Mouse (Mus musculus): ENCODE results near the gene Rin1. TPM values are rescaled to one million over a fixed set of nuclear protein-coding genes. Genes with fewer than 3 reads are reported as not detected.

Rin1 gene
- polyA plus RNA-seq, 1 experiment from 2014 or later: 1.4 TPM

- no peak for ATAC-seq
- no peaks in the 10 kb centered on the region for H3K4me1 ChIP-seq (ENCODE audit: control insufficient read depth, insufficient read depth, low read length)
These were observed 1.2 kb downstream of the Rin1 start for GRCm38 (mm10) chr19:5051515-5051914.

GRCm38 (mm10) chr19:5052166-5052822 is 2.0 kb downstream of the Rin1 start:
- H3K27me3 ChIP-seq (replicated peaks; ENCODE audit: control insufficient read depth, insufficient read depth, low read length): peaks cover 33% of the 10 kb centered on the region
- 32% methylated on average over 25 of the region's 25 CpGs for WGBS

More at GRCm38 (mm10) chr19:5051515-5051914, 1.2 kb downstream of the Rin1 start:
- Histone ChIP-seq H3K27me3 (replicated peaks; ENCODE audit: control insufficient read depth, insufficient read depth, low read length) (peaks cover 33% of the 10 kb centered on the region), H3K4me2 (ENCODE audit: low read length) (no peak overlapping the region), H3K27ac (ENCODE audit: low read depth, low read length) (no peak overlapping the region), H3K9me3 (replicated peaks; ENCODE audit: control insufficient read depth, low read length) (no peaks in the 10 kb centered on the region), H3K36me3 (ENCODE audit: control insufficient read depth, insufficient read depth, low read length) (peaks cover 26% of the 10 kb centered on the region), H3K4me3 (ENCODE audit: low read depth, low read length) (no peak overlapping the region), H3K9ac (ENCODE audit: low read length) (peak overlapping the region; percentile 8; the same call in 1 of the 2 replicates)
- 30% methylated on average over 3 of the region's 3 CpGs for WGBS
- DNase-seq (ENCODE audit: low spot score): no peak

GRCm38 (mm10) chr19:5052853-5053252 is 2.6 kb downstream of the Rin1 start:
- H3K27ac ChIP-seq (ENCODE audit: low read depth, low read length): no peak overlapping the region
- ATAC-seq (no peak), DNase-seq (ENCODE audit: low spot score) (no peak)
- 66% methylated on average over 17 of the region's 17 CpGs for WGBS
- peaks cover 33% of the 10 kb centered on the region for H3K27me3 ChIP-seq (replicated peaks; ENCODE audit: control insufficient read depth, insufficient read depth, low read length)
- no peak overlapping the region for H3K9ac ChIP-seq (ENCODE audit: low read length)
- no peak overlapping the region for H3K4me3 ChIP-seq (ENCODE audit: low read depth, low read length)
- no peaks in the 10 kb centered on the region for H3K4me1 ChIP-seq (ENCODE audit: control insufficient read depth, insufficient read depth, low read length)
- no peak overlapping the region for H3K4me2 ChIP-seq (ENCODE audit: low read length)
- H3K9me3 ChIP-seq (replicated peaks; ENCODE audit: control insufficient read depth, low read length): no peaks in the 10 kb centered on the region
- peaks cover 13% of the 10 kb centered on the region for H3K36me3 ChIP-seq (ENCODE audit: control insufficient read depth, insufficient read depth, low read length)

More at GRCm38 (mm10) chr19:5052166-5052822, 2.0 kb downstream of the Rin1 start:
- no peak overlapping the region for H3K4me3 ChIP-seq (ENCODE audit: low read depth, low read length)
- H3K9me3 ChIP-seq (replicated peaks; ENCODE audit: control insufficient read depth, low read length): no peaks in the 10 kb centered on the region
- H3K36me3 ChIP-seq (ENCODE audit: control insufficient read depth, insufficient read depth, low read length): peaks cover 19% of the 10 kb centered on the region
- no peak for ATAC-seq
- H3K27ac ChIP-seq (ENCODE audit: low read depth, low read length): no peak overlapping the region
- no peaks in the 10 kb centered on the region for H3K4me1 ChIP-seq (ENCODE audit: control insufficient read depth, insufficient read depth, low read length)
- no peak for DNase-seq (ENCODE audit: low spot score)
- no peak overlapping the region for H3K9ac ChIP-seq (ENCODE audit: low read length)
- no peak overlapping the region for H3K4me2 ChIP-seq (ENCODE audit: low read length)

DNA sequence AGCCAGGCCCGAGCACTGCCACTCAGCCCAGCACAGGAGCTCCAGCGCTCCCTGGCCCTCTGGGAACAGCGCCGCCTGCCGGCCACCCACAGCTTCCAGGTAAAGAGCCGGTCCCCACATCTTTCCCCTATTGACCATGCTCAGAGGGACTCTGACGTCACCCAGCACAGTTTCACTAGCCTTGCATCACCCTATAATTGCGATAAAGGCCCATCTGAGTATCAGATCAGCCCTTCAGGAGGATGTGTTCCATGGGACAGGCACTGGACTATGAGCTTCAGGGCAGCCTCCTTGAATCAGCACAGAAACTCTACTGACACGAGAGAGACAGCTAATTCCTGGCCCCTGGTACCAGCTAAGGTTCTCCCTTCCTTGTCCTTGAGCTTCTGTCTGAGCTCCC is 3.6 kb downstream of the Rin1 start:
- no peaks in the 10 kb centered on the region for H3K4me1 ChIP-seq (ENCODE audit: control insufficient read depth, insufficient read depth, low read length)
- no peaks in the 10 kb centered on the region for H3K9me3 ChIP-seq (replicated peaks; ENCODE audit: control insufficient read depth, low read length)
- ATAC-seq (no peak), DNase-seq (ENCODE audit: low spot score) (no peak)
- H3K9ac ChIP-seq (ENCODE audit: low read length): no peak overlapping the region
- H3K4me2 ChIP-seq (ENCODE audit: low read length): no peak overlapping the region
- 20% methylated on average over 9 of the region's 9 CpGs for WGBS
- peaks cover 7% of the 10 kb centered on the region for H3K36me3 ChIP-seq (ENCODE audit: control insufficient read depth, insufficient read depth, low read length)
- no peak overlapping the region for H3K27ac ChIP-seq (ENCODE audit: low read depth, low read length)
- peaks cover 33% of the 10 kb centered on the region for H3K27me3 ChIP-seq (replicated peaks; ENCODE audit: control insufficient read depth, insufficient read depth, low read length)
- H3K4me3 ChIP-seq (ENCODE audit: low read depth, low read length): no peak overlapping the region

- ATAC-seq (peak; percentile 56), DNase-seq (ENCODE audit: low spot score) (peak; percentile 80)
- Histone ChIP-seq H3K4me1 (ENCODE audit: control insufficient read depth, insufficient read depth, low read length) (peaks cover 6% of the 10 kb centered on the region; the same call in 1 of the 2 replicates), H3K27me3 (replicated peaks; ENCODE audit: control insufficient read depth, insufficient read depth, low read length) (peaks cover 22% of the 10 kb centered on the region), H3K4me3 (ENCODE audit: low read depth, low read length) (no peak overlapping the region), H3K36me3 (ENCODE audit: control insufficient read depth, insufficient read depth, low read length) (no peaks in the 10 kb centered on the region), H3K27ac (ENCODE audit: low read depth, low read length) (no peak overlapping the region), H3K9me3 (replicated peaks; ENCODE audit: control insufficient read depth, low read length) (no peaks in the 10 kb centered on the region), H3K4me2 (ENCODE audit: low read length) (no peak overlapping the region), H3K9ac (ENCODE audit: low read length) (no peak overlapping the region)
- WGBS: 13% methylated on average over 6 of the region's 6 CpGs
These were observed 6.0 kb downstream of the Rin1 start for GRCm38 (mm10) chr19:5056251-5056650.

- no peak overlapping the region for H3K27ac ChIP-seq (ENCODE audit: low read depth, low read length)
- DNase-seq (ENCODE audit: low spot score): no peak
- no peaks in the 10 kb centered on the region for H3K9me3 ChIP-seq (replicated peaks; ENCODE audit: control insufficient read depth, low read length)
- 28% methylated on average over 16 of the region's 16 CpGs for WGBS
- no peak for ATAC-seq
- no peak overlapping the region for H3K9ac ChIP-seq (ENCODE audit: low read length)
- H3K4me2 ChIP-seq (ENCODE audit: low read length): no peak overlapping the region
- no peaks in the 10 kb centered on the region for H3K36me3 ChIP-seq (ENCODE audit: control insufficient read depth, insufficient read depth, low read length)
- H3K4me1 ChIP-seq (ENCODE audit: control insufficient read depth, insufficient read depth, low read length): peaks cover 6% of the 10 kb centered on the region; the same call in 1 of the 2 replicates
- H3K4me3 ChIP-seq (ENCODE audit: low read depth, low read length): no peak overlapping the region
- H3K27me3 ChIP-seq (replicated peaks; ENCODE audit: control insufficient read depth, insufficient read depth, low read length): peaks cover 6% of the 10 kb centered on the region; the same call in 1 of the 2 replicates
These were observed 7.8 kb downstream of the Rin1 start for GRCm38 (mm10) chr19:5057876-5058775.

DNA sequence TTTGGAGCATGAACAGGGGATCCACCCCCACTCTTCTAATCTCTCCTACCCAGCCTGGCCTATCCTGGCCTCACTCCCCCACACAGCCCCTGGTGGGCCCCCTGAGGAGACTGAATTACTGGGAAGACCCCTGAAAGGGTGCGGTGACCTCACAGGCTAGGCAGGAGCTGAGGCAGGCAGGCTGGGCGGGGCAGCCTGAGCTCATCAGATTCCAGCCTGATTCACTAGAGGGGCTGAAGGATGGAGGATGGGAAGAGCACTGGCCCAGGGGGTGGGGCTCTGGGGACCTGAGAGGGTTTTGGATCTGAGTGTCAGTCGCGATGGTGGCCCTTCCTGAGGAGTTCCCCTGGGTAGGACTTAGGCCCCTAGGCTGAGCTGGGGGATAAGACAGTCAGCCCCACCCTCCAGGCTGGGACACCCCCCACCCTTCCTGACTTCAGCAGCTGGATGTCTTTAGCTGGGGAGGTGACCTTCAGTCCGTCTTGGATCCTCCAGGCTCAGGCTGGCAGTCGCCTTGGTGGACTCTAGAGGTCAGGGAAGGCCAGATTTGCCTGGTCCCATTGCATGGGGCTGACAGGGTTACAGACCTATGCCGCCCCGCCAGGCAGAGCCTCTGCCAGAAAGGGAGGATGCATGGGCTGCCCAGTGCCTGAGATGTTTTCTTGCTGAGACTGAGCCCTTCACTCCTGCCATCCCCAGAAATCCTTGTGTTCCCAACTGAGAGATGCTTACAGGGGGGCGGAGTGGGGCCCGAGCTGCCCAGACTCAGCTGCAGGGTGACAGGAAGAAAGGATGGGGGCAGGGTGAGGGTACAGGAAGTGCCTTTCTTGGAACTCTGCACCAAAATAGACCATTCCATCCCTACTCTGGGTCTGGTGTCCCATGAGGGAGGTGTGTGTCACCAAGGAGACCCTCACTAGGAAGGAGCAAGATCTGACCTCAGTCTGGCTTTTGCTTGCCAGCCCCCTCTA is 8.8 kb downstream of the Rin1 start:
- Histone ChIP-seq H3K9me3 (replicated peaks; ENCODE audit: control insufficient read depth, low read length) (no peaks in the 10 kb centered on the region), H3K9ac (ENCODE audit: low read length) (peak overlapping the region; percentile 29; the same call in 1 of the 2 replicates), H3K4me2 (ENCODE audit: low read length) (no peak overlapping the region), H3K4me3 (ENCODE audit: low read depth, low read length) (no peak overlapping the region), H3K27ac (ENCODE audit: low read depth, low read length) (no peak overlapping the region), H3K36me3 (ENCODE audit: control insufficient read depth, insufficient read depth, low read length) (no peaks in the 10 kb centered on the region), H3K27me3 (replicated peaks; ENCODE audit: control insufficient read depth, insufficient read depth, low read length) (no peaks in the 10 kb centered on the region), H3K4me1 (ENCODE audit: control insufficient read depth, insufficient read depth, low read length) (peaks cover 6% of the 10 kb centered on the region; the same call in 1 of the 2 replicates)
- no peak for ATAC-seq
- DNase-seq (ENCODE audit: low spot score): no peak
- 18% methylated on average over 10 of the region's 10 CpGs for WGBS

Data from forebrain, embryonic 14.5 days (tissue).